Mouse (Mus musculus) left cerebral cortex, adult 2 months (tissue): ENCODE results near the gene Col4a2. TPM values are rescaled to one million over a fixed set of nuclear protein-coding genes. Genes with fewer than 3 reads are reported as not detected.

Experiments used
- DNase-seq, 2 experiments: peaks; one replicate each; pipeline ENCODE4 v3.0.0; 2021 to 2022; ENCODE audit warnings: low spot score in 2 of 2, mixed read lengths in 1 of 2; ENCODE audit errors: extremely low spot score in 1 of 2
- H3K27ac ChIP-seq: fragments of 200-600 bp; 2 replicates; pipeline ENCODE4 v1.8.1; 2022
- H3K4me3 ChIP-seq: fragments of 200-600 bp; 2 replicates; pipeline ENCODE4 v1.8.1; 2022
- CTCF ChIP-seq: fragments of 200-600 bp; IDR thresholded peaks from 2 replicates; pipeline ENCODE4 v1.8.1; 2022; ENCODE audit warnings: antibody characterized with exemption, mild to moderate bottlenecking, moderate library complexity
- intact Hi-C: fragments of 180-260 bp; cut with DNase I; formaldehyde crosslinking; loops from one replicate; pipeline ENCODE4 v1.15.1; 2025
- total RNA-seq, 2 experiments: library from RNA; stranded (reverse); gene quantifications; 2 replicates each; pipeline ENCODE4 v1.2.3; 2021

Col4a2 gene
- total RNA-seq, 2 experiments from 2014 or later = 57.1 to 60.9 TPM

- DNase-seq = no peak
- Histone ChIP-seq H3K4me3 (no peak overlapping the region), H3K27ac (no peak overlapping the region)
- TF ChIP-seq CTCF = peak; percentile 67
- intact Hi-C loops = loop anchor here (1.0 kb wide), 1 partner anchor 36 kb away; no protein-coding TSS in a partner anchor
Measured at GRCm38 (mm10) chr8:11450184-11451113, 137.8 kb downstream of the Col4a2 start.

GRCm38 (mm10) chr8:11452152-11452551 lies 139.5 kb downstream of the Col4a2 start:
- DNase-seq = no peak
- intact Hi-C loops = no loop called here
- Histone ChIP-seq H3K27ac (no peak overlapping the region), H3K4me3 (no peak overlapping the region)
- no peak for TF ChIP-seq CTCF

DNA sequence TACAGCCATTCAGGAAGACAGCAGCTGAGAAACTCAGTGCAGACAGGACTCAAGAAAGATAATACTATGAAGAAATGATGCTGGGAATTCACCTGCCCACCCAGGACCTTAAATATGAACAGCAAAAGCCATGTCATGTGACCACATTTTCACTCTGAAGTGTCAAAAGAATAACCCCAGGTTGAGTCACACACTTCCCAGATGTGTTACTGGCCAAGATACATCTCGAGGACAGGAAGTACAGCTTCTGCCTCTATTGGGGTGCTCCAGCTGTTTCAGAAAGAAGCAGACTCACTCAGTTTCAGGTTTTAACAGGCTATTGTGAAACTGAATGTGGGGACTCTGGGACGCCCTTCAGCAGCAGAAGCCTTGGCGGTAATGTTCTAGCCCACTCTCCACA lies 140.0 kb downstream of the Col4a2 start:
- intact Hi-C loops = no loop called here
- H3K4me3 ChIP-seq = no peak overlapping the region
- no peak for TF ChIP-seq CTCF
- H3K27ac ChIP-seq = no peak overlapping the region
- no peak for DNase-seq

DNA sequence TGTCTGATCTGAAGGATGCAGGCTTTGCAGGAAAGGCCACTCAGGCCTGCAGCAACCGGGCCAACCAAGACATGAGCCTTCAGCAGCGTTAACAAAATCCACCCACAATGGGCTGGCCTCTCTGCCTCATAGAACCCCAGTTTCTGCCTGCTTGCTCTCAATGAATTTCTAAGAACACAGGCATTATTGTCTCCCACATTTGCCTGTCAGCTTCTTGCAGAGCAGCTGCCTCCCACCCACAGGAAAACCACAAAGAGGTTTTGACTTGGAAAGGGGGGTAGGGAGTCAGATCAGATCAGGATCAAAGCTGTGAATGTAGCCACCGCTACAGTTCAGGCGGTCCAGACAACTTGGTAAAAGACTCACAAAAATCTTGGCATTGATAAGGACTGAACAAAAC lies 140.4 kb downstream of the Col4a2 start:
- Histone ChIP-seq H3K27ac (no peak overlapping the region), H3K4me3 (no peak overlapping the region)
- TF ChIP-seq CTCF = no peak
- no peak for DNase-seq
- intact Hi-C loops = no loop called here

- H3K27ac ChIP-seq = no peak overlapping the region
- no peak for DNase-seq
- no peak for TF ChIP-seq CTCF
- intact Hi-C loops = no loop called here
- no peak overlapping the region for H3K4me3 ChIP-seq
Measured at GRCm38 (mm10) chr8:11454228-11454627, 141.6 kb downstream of the Col4a2 start.

DNA sequence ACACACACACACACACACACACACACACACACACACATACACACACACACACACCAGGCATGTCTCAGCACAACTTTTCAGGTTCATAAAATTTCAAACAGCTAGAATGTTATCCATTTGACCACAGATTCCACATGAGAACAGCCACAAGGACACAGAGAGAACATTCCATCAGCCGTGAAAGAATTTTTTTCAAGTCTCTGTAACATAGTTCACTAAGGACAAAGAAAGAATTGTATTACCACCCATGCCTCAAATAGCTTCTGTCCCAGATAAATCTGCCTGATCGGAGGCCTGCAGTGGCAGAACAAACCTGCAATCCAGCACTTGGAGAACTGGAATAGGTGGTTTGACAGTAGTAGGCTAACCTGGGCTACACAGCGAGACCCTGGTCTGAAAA lies 144.7 kb downstream of the Col4a2 start:
- no peak for TF ChIP-seq CTCF
- intact Hi-C loops = no loop called here
- DNase-seq = no peak

GRCm38 (mm10) chr8:11457981-11458836 lies 145.6 kb downstream of the Col4a2 start:
- Histone ChIP-seq H3K4me3 (no peak overlapping the region), H3K27ac (no peak overlapping the region)
- no peak for TF ChIP-seq CTCF
- no peak for DNase-seq
- intact Hi-C loops = no loop called here

More for the DNA sequence above, 144.7 kb downstream of the Col4a2 start:
- Histone ChIP-seq H3K27ac (no peak overlapping the region), H3K4me3 (no peak overlapping the region)

DNA sequence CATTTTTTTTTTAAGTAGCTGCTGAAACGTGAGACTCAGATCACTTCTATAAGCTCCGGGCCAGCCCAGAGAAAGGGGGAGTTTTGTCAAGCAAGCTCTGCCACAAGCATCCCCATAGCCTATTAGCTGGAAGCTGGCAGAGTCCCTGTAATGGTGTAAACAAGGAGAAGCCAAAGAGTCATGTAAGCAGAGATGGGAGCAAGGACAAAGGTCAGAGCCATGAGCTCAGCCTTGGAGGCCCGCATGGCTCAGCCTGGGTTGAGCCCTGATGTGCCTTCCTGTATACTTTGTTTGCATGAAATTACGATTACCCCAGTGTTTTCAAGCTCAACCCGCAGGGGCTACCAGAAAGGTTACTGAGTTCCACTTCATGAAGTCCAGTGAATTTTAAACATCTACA lies 146.4 kb downstream of the Col4a2 start:
- intact Hi-C loops = no loop called here
- Histone ChIP-seq H3K4me3 (no peak overlapping the region), H3K27ac (no peak overlapping the region)
- no peak for TF ChIP-seq CTCF
- no peak for DNase-seq

- intact Hi-C loops = no loop called here
- Histone ChIP-seq H3K27ac (no peak overlapping the region), H3K4me3 (no peak overlapping the region)
- no peak for TF ChIP-seq CTCF
- DNase-seq = no peak
Measured at GRCm38 (mm10) chr8:11460934-11461333, 148.3 kb downstream of the Col4a2 start.

DNA sequence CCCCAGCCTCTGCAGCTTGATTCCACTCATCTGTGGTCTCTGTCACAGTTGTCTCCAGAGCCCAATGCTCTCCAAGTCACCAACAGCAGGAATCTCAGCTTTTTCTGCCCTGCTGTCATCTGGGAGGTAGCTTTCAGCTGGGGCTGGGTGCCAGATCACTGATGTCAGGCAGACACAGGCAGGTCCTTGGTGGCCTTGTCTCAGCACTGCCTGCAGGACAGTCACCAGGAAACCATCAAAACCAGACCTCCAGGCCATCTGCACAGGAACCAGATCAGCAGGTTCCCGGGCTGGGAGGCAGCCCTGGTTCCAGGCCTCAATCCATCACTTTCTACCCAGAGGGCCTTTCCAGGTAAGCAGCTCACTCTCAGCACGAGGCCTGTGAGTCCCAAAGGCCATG lies 149.2 kb downstream of the Col4a2 start:
- TF ChIP-seq CTCF = no peak
- intact Hi-C loops = no loop called here

GRCm38 (mm10) chr8:11462641-11463040 lies 150.0 kb downstream of the Col4a2 start:
- intact Hi-C loops = no loop called here
- H3K27ac ChIP-seq = no peak overlapping the region

More for the DNA sequence above, 149.2 kb downstream of the Col4a2 start:
- DNase-seq = no peak
- Histone ChIP-seq H3K4me3 (no peak overlapping the region), H3K27ac (no peak overlapping the region)

DNA sequence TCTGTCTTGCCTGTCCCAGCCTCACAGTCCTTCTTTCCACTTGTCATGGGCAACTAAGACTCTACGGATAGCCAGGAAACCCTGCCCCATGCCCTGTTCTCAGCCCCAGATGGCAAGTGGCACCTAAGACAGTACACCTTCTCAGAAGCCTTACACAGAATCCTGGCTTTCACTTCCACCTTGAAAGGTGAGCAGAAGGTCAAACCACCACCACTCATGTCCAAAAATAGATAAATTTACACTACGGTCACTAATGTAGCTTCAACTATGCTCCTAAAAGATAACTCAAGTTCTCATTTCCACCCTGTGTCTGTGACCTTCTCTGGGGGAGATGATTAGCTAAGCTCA lies 150.9 kb downstream of the Col4a2 start:
- Histone ChIP-seq H3K4me3 (no peak overlapping the region), H3K27ac (no peak overlapping the region)
- intact Hi-C loops = no loop called here
- TF ChIP-seq CTCF = no peak
- DNase-seq = no peak

More at GRCm38 (mm10) chr8:11462641-11463040, 150.0 kb downstream of the Col4a2 start:
- TF ChIP-seq CTCF = no peak
- DNase-seq = no peak
- no peak overlapping the region for H3K4me3 ChIP-seq
